Mouse (Mus musculus): ENCODE measurements around the gene S100a9. TPM values are rescaled to one million over a fixed set of nuclear protein-coding genes. Genes with fewer than 3 reads are reported as not detected.

The S100a9 gene
- total and polyA plus RNA-seq, 3 experiments: not detected

DNA sequence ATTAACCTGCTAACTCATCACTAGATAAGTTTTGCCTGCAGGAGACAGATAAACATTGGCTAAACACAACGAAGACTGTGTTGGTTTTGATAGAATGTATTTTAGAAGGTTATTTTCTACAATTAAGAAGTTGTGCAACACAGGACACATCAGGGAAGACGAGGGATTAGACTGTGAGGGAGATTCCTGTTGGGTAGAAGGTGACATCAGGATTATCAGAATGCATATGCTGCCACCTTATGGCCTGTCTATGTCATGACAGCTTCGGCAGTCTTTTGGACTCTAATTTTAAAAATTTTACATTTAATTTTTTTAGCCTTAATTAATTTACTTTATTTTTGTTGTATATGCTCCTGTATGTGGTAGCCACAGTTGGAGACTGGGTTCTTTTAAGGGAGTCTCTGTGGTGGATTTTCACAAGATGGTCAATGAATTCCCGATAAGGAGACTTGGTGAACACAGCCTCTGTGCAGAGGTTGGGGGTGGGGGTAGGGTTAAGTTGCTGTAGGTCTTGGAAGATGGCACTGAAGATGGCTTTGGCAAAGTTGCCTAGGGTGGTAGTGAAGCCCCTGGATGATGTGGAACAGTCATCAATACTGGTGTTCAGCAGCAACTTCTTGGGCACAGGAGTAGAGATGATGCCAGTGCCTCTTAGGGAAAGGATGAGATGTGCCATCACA, 13.1 kb upstream of the S100a9 start:
- no peaks in the 10 kb centered on the region for H3K36me3 ChIP-seq (ENCODE audit: control insufficient read depth in 1 of 2, insufficient read depth in 2 of 2, low read length in 2 of 2)

GRCm38 (mm10) chr3:90702244-90702643, 6.7 kb upstream of the S100a9 start:
- TF ChIP-seq RCOR1 (IDR thresholded peaks at IDR 0.05; ENCODE audit: low read depth, low read length) (no peak), MYC (IDR thresholded peaks at IDR 0.05; ENCODE audit: low read depth, low read length) (no peak), KAT2A (conservative IDR thresholded peaks at IDR 0.05; ENCODE audit: low read depth, low read length) (no peak)
- Histone ChIP-seq H3K27ac (ENCODE audit: control insufficient read depth, low read depth, low read length) (no peak overlapping the region), H3K27me3 (ENCODE audit: control insufficient read depth in 1 of 2, insufficient read depth in 2 of 2, low read length in 2 of 2) (peaks cover 1 to 9% of the 10 kb centered on the region in 2 experiments; a peak in 2 of 4 replicates)

More for the DNA sequence above, 13.1 kb upstream of the S100a9 start:
- DNase-seq (ENCODE audit: low read depth, low spot score): peak; percentile 53
- no peak overlapping the region for H3K4me3 ChIP-seq (ENCODE audit: control insufficient read depth in 1 of 2, insufficient read depth in 1 of 2, low read depth in 2 of 2, low read length in 2 of 2)
- peaks cover 0 to 1% of the 10 kb centered on the region in 2 experiments; a peak in 2 of 4 replicates for H3K27me3 ChIP-seq (ENCODE audit: control insufficient read depth in 1 of 2, insufficient read depth in 2 of 2, low read length in 2 of 2)
- H3K4me1 ChIP-seq (ENCODE audit: control insufficient read depth in 1 of 2, insufficient read depth in 2 of 2, low read length in 2 of 2): no peaks in the 10 kb centered on the region
- H3K9ac ChIP-seq (ENCODE audit: control insufficient read depth, low read depth, low read length, poor library complexity, severe bottlenecking): no peak overlapping the region
- H3K9me3 ChIP-seq (replicated peaks; ENCODE audit: insufficient read depth, low read length): no peaks in the 10 kb centered on the region
- TF ChIP-seq EP300 (IDR thresholded peaks at IDR 0.05; ENCODE audit: low read depth in 1 of 2, low read length in 2 of 2) (no peak), E2F4 (IDR thresholded peaks at IDR 0.05; ENCODE audit: borderline replicate concordance, low read depth, low read length) (no peak), POLR2AphosphoS2 (IDR thresholded peaks at IDR 0.05; ENCODE audit: low read length) (no peak), CTCF (IDR thresholded peaks at IDR 0.05 in 2 of 3, conservative IDR thresholded peaks at IDR 0.05 in 1 of 3; ENCODE audit: control insufficient read depth in 1 of 3, insufficient read depth in 1 of 3, low read depth in 2 of 3, low read length in 3 of 3, poor library complexity in 1 of 3, severe bottlenecking in 1 of 3) (peak; percentile 53 to 85 (median 65)), RAD21 (IDR thresholded peaks at IDR 0.05; ENCODE audit: low read depth, low read length) (peak; percentile 84), MAX (IDR thresholded peaks at IDR 0.05; ENCODE audit: low read length) (no peak), POLR2A (IDR thresholded peaks at IDR 0.05; ENCODE audit: control insufficient read depth in 1 of 2, insufficient read depth in 1 of 2, low read depth in 1 of 2, low read length in 2 of 2, poor library complexity in 1 of 2) (no peak), MAZ (IDR thresholded peaks at IDR 0.05; ENCODE audit: low read depth, low read length) (no peak), USF2 (IDR thresholded peaks at IDR 0.05; ENCODE audit: borderline replicate concordance in 1 of 2, insufficient read depth in 1 of 2, low read depth in 1 of 2, low read length in 2 of 2) (no peak), SIN3A (IDR thresholded peaks at IDR 0.05; ENCODE audit: low read length) (no peak), MEF2A (IDR thresholded peaks at IDR 0.05; ENCODE audit: extremely low read depth, insufficient replicate concordance, low read depth, low read length, poor library complexity, severe bottlenecking) (no peak), MXI1 (IDR thresholded peaks at IDR 0.05; ENCODE audit: low read depth, low read length) (no peak), SMC3 (IDR thresholded peaks at IDR 0.05; ENCODE audit: low read depth, low read length) (peak; percentile 52), TAL1 (IDR thresholded peaks at IDR 0.05; ENCODE audit: low read length) (no peak)
- no peak overlapping the region for H3K27ac ChIP-seq (ENCODE audit: control insufficient read depth, low read depth, low read length)
- H3K79me2 ChIP-seq (ENCODE audit: control insufficient read depth, insufficient read depth, low read length, poor library complexity): no peaks in the 10 kb centered on the region

More at GRCm38 (mm10) chr3:90702244-90702643, 6.7 kb upstream of the S100a9 start:
- no peak overlapping the region for H3K9ac ChIP-seq (ENCODE audit: control insufficient read depth, low read depth, low read length, poor library complexity, severe bottlenecking)
- no peak for DNase-seq (ENCODE audit: low read depth, low spot score)
- no peaks in the 10 kb centered on the region for H3K79me2 ChIP-seq (ENCODE audit: control insufficient read depth, insufficient read depth, low read length, poor library complexity)
- no peak overlapping the region for H3K4me3 ChIP-seq (ENCODE audit: control insufficient read depth in 1 of 2, insufficient read depth in 1 of 2, low read depth in 2 of 2, low read length in 2 of 2)
- H3K9me3 ChIP-seq (replicated peaks; ENCODE audit: insufficient read depth, low read length): no peaks in the 10 kb centered on the region
- no peaks in the 10 kb centered on the region for H3K36me3 ChIP-seq (ENCODE audit: control insufficient read depth in 1 of 2, insufficient read depth in 2 of 2, low read length in 2 of 2)
- no peaks in the 10 kb centered on the region for H3K4me1 ChIP-seq (ENCODE audit: control insufficient read depth in 1 of 2, insufficient read depth in 2 of 2, low read length in 2 of 2)
